Mouse (Mus musculus): Measurements from ENCODE around the gene Ntn3. TPM values are rescaled to one million over a fixed set of nuclear protein-coding genes. Genes with fewer than 3 reads are reported as not detected.

Gene Ntn3
- polyA plus RNA-seq, 2 experiments from 2014 or later, result 0.07 TPM; not detected in 1

DNA sequence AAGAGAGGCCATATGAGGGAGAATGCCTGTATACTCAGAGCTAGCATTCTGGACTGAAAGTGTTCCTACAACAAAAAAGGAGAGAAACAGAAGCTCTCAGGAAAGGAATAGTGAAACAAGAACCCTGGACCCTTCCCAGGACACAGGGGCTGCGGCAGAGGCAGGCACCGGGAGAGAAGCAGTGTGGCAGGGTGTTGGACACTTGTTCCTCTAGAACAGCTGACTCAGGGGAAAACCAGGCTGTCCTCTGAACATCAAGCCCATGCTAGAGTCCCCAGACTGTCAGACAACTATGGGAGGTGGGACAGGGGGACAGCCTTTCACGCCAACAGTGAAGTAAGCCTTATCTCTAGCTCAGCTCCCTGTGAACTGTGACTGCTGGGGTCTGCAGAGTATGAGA, 1.3 kb upstream of the Ntn3 start:
- no peak for ATAC-seq

- ATAC-seq, result no peak
These were observed 547 bp upstream of the Ntn3 start for GRCm38 (mm10) chr17:24209916-24210240.

- no peak for ATAC-seq
These were observed 689 bp downstream of the Ntn3 start for GRCm38 (mm10) chr17:24208641-24209042.

GRCm38 (mm10) chr17:24207768-24208640, 1.3 kb downstream of the Ntn3 start:
- ATAC-seq, result no peak

DNA sequence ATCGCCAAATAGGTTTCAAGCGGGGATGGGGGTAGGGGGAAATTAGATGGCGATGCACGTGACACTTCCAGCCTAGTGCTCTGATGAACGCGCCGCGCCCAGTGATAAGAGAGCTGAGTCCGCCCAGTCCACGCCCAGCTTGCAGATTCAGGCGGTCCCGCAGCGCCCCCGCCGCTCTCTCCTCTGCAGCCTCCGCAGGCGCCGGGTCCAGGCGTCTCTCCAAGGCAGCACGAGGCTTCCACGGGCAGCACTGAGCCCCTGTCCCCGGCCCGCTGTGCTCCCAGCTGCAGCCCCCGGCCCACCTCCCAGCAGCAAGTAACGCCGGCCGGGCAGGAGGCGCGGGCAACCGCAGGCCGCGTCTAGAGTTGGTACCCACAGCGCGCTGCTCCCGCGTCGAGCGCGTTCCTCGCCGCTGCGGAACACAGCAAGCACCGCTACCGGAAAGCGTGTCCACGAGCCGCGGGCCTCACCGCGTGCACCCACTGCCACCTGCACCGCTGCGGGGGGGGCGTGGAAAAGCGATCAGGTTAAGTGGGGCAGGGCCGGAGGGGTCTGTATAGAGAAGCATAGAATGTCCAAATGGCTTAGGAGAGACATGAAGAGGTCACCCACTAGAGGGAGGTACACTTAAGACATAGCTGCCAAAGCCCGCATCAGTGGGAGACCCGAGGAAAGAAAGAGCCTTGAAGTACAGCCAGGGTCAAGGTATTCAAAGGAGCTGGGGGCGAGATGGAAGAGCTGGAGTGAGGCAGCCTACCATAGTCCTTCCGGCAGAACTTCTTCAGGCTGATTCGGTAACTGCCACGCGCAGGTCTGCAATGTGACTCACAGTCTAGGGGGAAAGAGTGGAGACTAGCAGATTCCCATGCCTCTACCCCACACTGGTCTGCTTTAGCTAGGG, 2.6 kb downstream of the Ntn3 start:
- peak; percentile 63 for ATAC-seq

GRCm38 (mm10) chr17:24205908-24206361, 3.4 kb downstream of the Ntn3 start:
- ATAC-seq, result peak; percentile 33

GRCm38 (mm10) chr17:24205284-24205888, 3.9 kb downstream of the Ntn3 start, which contains the start of gene Tbc1d24:
Gene Tbc1d24, minus strand, starts transcription at chr17:24205562.
- ATAC-seq, result peak; percentile 56

DNA sequence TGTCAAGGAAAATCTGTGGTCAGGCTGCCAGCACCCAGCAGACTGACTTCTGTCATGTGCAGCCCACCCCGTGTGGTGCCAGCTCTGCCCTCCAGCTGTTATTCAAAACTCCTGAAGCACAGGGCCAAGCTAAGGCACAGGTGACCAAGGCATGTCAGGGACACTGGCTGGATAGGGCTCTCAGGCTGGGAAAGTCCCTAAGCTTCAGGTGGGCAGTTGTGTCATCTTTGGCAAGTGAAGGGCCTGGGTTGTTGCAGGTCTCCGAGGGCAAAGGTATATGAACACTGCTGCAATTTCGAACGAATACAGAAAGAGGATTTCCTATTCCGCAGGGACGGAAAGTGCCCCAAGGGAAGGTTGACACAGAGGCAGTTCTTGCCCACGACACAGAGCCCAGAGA, 4.5 kb downstream of the Ntn3 start:
- ATAC-seq, result no peak

DNA sequence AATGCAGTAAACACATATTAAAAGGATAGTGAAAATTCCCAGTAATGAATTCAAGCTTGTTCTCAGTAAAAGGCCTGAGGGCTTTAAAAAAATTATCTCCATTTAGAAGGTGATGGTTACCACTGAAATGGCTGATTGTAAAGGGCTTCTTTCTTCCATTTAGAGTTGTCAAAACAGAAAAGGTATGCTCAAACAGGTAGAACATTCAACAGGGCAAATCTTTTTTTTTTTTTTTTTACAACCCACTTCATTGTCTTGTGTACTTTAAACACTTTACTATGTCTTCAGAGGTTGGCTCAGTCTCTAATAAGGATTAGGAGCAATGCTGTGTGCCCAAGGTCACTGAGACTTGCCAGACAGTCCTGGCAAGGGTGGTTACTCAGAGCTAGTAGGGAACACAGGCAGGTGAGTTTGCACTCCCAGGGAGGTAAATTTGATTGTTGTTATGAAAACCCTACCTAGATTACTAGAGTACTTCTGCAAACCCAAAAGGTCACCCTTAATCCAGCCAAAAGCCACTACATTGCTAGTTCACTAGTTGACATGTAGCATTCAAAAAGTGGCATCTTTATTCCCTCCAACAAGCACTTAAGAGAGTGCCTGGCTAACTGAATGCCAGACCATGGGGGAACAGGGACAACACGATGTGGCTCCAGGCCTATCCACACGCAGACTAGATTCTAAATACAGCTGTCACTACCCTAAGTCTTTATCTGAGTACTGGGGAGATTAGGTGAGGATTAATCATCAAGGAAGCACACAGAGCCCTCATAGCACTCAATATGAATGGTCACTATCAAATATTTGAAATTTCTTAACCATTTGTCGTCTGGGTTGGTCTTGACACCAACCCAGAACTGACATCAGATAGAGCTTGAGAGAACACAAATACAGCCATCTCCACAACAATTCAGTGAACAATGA, 5.5 kb downstream of the Ntn3 start:
- ATAC-seq, result no peak

DNA sequence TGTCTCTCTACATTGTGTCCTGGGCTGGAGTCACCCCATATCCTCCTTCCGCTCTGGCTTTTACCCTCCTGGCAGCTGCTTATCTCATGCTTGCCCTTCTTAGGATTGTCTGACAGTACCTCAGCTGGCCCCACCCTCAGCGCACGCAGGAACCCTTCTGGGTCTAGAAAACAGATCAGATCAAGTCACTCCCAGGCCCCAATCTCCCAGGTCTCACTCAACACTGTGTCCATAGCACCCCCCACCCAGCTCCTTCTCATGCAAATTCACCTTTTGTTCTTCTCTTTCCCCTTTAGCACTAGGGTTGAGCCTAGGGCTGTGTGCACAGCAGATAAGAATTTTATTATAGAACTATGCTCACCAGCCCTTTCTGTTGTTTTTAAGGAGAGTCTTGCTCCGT, 6.3 kb downstream of the Ntn3 start:
- ATAC-seq, result no peak

GRCm38 (mm10) chr17:24201092-24201491, 8.2 kb downstream of the Ntn3 start:
- ATAC-seq, result no peak

DNA sequence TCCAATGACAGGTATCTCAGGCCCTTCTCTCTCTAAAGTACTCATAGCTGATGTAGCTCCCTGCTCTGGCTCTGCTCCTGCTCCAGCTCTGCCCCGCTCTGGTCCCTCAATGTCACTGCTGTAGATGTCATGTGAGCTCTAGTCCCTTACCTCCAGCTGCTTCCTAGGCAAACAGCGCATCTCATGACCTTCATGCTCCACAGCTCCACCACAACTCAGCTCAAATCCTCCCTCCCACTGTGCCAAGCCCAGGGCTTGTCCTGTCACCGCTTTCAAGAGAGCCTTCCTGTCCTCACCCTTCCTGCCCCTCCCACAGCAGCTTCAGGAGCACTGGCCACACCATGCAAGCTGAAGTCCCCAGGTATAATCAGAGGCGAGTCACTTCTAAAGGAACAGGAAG, 9.6 kb downstream of the Ntn3 start:
- no peak for ATAC-seq

- no peak for ATAC-seq
These were observed 10.1 kb downstream of the Ntn3 start for GRCm38 (mm10) chr17:24199252-24199651.

GRCm38 (mm10) chr17:24197032-24197824, 12.1 kb downstream of the Ntn3 start:
- no peak for ATAC-seq

DNA sequence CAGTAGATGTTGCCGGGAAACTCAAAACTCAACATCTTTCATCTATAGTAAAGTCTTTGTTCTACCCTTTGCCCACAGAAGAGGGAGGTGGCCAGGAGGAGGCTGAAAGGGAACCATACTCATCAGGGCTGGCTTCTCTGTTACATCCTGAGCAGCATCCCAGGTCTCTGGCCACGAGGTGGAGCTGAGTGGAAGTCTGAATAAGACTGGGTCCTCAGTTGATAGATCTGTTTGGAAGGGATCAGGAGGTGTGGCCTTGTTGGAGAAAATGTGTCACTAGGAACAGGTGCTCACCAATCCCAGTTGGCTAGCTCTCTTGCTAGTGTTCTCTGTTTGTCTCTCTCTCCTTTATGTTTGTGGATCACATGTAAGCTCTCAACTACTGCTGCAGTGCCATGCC, 14.0 kb downstream of the Ntn3 start:
- ATAC-seq, result no peak

DNA sequence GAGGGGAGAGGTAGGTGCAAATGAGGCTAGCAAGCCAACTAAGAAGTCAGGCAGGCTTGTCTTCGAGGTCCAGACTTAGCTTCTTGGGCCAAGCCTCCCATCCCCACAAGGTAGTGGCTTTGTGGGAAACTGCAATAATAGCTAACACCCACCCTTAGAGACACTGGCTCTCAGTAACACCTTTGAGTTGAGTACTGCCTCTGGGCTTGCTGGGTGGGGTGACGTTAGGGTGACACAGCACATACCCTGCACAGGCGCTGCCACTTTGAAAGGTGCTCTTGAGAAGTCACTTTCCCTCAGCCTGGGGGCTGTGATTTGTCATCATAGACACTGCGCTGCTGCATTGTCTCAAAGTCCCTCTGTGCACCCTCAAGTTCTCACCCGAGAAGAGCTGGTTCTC, 15.6 kb downstream of the Ntn3 start:
- no peak for ATAC-seq

DNA sequence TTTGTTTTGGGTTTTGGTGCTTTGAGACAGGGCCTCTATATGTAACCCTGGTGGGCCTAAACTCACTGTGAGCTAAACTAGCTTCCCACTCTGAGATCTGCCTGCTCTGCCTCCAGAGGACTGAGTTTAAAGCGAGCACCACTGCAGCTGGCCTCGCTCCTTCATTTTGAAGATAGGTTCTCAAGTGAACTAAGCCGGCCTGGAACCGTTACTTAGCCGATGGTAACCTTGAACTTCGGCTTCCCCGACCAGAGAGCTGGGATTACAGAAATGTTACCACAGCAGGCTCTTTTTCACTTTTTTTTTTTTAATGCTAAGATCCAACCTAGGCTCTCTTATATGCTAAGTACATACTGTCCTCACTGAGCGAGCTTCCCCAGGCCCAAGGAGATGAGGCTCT, 16.1 kb downstream of the Ntn3 start:
- ATAC-seq, result no peak

DNA sequence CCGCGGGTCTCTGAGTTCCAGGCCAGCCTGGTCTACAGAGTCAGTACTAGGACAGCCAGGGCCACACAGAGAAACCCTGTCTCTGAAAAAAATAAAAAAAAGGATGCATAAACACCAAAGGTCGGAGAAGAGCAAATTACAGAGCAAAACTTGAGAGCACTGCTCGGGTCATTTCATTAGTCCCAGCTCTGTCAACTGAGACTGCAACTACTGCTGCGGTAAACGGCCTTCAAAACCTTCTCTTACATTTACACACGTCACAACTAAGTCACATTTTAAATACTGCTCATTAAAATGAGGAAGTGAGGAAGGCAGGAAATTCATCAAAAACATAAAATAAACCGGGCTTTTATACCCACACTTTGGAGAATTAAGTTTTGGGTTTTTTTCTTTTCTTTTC, 16.5 kb downstream of the Ntn3 start:
- no peak for ATAC-seq

GRCm38 (mm10) chr17:24191481-24191880, 17.9 kb downstream of the Ntn3 start:
- no peak for ATAC-seq

DNA sequence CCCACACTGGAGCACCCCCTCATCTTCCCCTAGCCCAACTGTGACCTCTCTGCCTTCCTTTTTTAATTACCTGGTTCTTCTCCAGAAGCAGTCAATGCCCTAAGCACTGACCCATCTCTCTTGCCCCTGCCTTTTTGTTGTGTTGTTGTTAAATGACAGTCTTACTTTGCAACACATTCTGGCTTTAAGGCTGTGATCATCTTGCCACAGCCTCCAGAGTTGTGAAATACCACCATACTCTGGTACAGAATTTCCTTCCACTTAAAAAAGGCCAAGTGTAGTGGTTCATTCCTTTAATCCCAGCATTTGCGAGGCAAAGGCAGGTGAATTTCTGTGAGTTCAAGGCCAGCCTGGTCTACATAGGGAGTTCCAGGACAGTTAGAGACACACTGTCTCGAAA, 18.4 kb downstream of the Ntn3 start:
- ATAC-seq, result no peak

- no peak for ATAC-seq
These were observed 35.1 kb downstream of the Ntn3 start for GRCm38 (mm10) chr17:24174259-24174658.
